Mouse (Mus musculus): ENCODE measurements around the gene Spag9. TPM values are rescaled to one million over a fixed set of nuclear protein-coding genes. Genes with fewer than 3 reads are reported as not detected.

Gene Spag9
- polyA plus RNA-seq, 1 experiment from 2014 or later, result 87.4 TPM

DNA sequence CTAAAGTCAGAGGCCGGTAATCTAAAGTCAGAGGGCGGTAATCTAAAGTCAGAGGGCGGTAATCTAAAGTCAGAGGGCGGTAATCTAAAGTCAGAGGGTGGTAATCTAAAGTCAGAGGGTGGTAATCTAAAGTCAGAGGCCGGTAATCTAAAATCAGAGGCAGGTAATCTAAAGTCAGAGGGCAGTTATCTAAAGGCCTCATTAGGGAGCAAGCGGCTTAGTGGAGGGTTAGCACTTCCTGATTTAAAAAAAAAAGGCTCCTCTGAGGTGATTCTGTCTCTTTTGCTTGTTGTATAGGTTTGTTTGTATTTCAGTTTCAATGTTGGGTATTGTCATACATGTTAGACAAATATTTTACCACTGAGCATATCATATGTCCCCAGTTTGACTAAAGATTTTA is 121.9 kb downstream of the Spag9 start:
- no peak overlapping the region for H3K4me3 ChIP-seq (ENCODE audit: low read depth, low read length)
- H3K27ac ChIP-seq (ENCODE audit: low read length), result no peak overlapping the region
- WGBS, result 94% methylated on average over 6 of the region's 6 CpGs
- ATAC-seq (no peak), DNase-seq (ENCODE audit: low spot score) (no peak)
- no peak overlapping the region for H3K9ac ChIP-seq (replicated peaks; ENCODE audit: low read depth)
- peaks cover 38% of the 10 kb centered on the region for H3K36me3 ChIP-seq (ENCODE audit: insufficient read depth, low read length)
- no peak overlapping the region for H3K4me2 ChIP-seq (replicated peaks; ENCODE audit: low read depth, low read length)
- no peaks in the 10 kb centered on the region for H3K9me3 ChIP-seq (ENCODE audit: low read length)
- TF ChIP-seq EP300 (IDR thresholded peaks at IDR 0.05) (no peak), CTCF (IDR thresholded peaks at IDR 0.05) (no peak)
- no peaks in the 10 kb centered on the region for H3K4me1 ChIP-seq (ENCODE audit: insufficient read depth, low read depth, low read length)
- no peaks in the 10 kb centered on the region for H3K27me3 ChIP-seq (replicated peaks; ENCODE audit: insufficient read depth, low read length)

DNA sequence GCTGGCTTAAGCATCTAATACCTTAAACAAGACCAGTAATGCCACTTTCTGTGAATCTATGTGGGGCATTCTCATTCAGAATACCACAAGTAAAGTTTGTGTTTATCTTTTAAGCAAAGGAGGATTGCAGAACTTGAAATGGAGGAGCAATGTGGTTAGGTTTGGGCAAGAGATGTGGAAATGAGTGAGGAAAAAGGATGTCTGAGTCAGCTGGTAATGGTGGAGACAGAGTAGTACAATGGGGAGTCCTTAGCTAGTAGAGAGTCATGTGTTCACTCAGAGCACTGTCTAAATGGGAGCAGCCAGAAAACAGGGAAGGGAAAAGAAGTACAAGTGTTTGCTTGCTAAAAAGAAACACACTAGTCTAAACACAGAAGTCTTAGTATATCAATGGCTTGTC is 122.7 kb downstream of the Spag9 start:
- no peak overlapping the region for H3K4me3 ChIP-seq (ENCODE audit: low read depth, low read length)
- DNase-seq (ENCODE audit: low spot score), result no peak
- no peaks in the 10 kb centered on the region for H3K4me1 ChIP-seq (ENCODE audit: insufficient read depth, low read depth, low read length)
- no peak overlapping the region for H3K9ac ChIP-seq (replicated peaks; ENCODE audit: low read depth)
- no peak overlapping the region for H3K4me2 ChIP-seq (replicated peaks; ENCODE audit: low read depth, low read length)
- no peaks in the 10 kb centered on the region for H3K27me3 ChIP-seq (replicated peaks; ENCODE audit: insufficient read depth, low read length)
- peaks cover 35% of the 10 kb centered on the region; the same call in 1 of the 2 replicates for H3K36me3 ChIP-seq (ENCODE audit: insufficient read depth, low read length)
- no peaks in the 10 kb centered on the region for H3K9me3 ChIP-seq (ENCODE audit: low read length)
- no peak for TF ChIP-seq CTCF (IDR thresholded peaks at IDR 0.05)
- TF ChIP-seq EP300 (IDR thresholded peaks at IDR 0.05), result no peak
- no peak for ATAC-seq
- no peak overlapping the region for H3K27ac ChIP-seq (ENCODE audit: low read length)

- no peak for DNase-seq (ENCODE audit: low spot score)
- Histone ChIP-seq H3K4me3 (ENCODE audit: low read depth, low read length) (no peak overlapping the region), H3K36me3 (ENCODE audit: insufficient read depth, low read length) (peaks cover 27% of the 10 kb centered on the region; the same call in 1 of the 2 replicates), H3K9ac (replicated peaks; ENCODE audit: low read depth) (no peak overlapping the region), H3K27me3 (replicated peaks; ENCODE audit: insufficient read depth, low read length) (no peaks in the 10 kb centered on the region), H3K9me3 (ENCODE audit: low read length) (no peaks in the 10 kb centered on the region), H3K27ac (ENCODE audit: low read length) (no peak overlapping the region), H3K4me2 (replicated peaks; ENCODE audit: low read depth, low read length) (no peak overlapping the region), H3K4me1 (ENCODE audit: insufficient read depth, low read depth, low read length) (no peaks in the 10 kb centered on the region)
- no peak for ATAC-seq
- TF ChIP-seq CTCF (IDR thresholded peaks at IDR 0.05), result no peak
- no peak for TF ChIP-seq EP300 (IDR thresholded peaks at IDR 0.05)
- 87% methylated on average over 3 of the region's 3 CpGs for WGBS
Measured at GRCm38 (mm10) chr11:94120690-94121089, 124.8 kb downstream of the Spag9 start.

- H3K9ac ChIP-seq (replicated peaks; ENCODE audit: low read depth), result no peak overlapping the region
- H3K27me3 ChIP-seq (replicated peaks; ENCODE audit: insufficient read depth, low read length), result no peaks in the 10 kb centered on the region
- ATAC-seq (no peak), DNase-seq (ENCODE audit: low spot score) (no peak)
- TF ChIP-seq CTCF (IDR thresholded peaks at IDR 0.05), result no peak
- TF ChIP-seq EP300 (IDR thresholded peaks at IDR 0.05), result no peak
- H3K9me3 ChIP-seq (ENCODE audit: low read length), result no peaks in the 10 kb centered on the region
- no peak overlapping the region for H3K27ac ChIP-seq (ENCODE audit: low read length)
- no peaks in the 10 kb centered on the region for H3K4me1 ChIP-seq (ENCODE audit: insufficient read depth, low read depth, low read length)
- no peak overlapping the region for H3K4me2 ChIP-seq (replicated peaks; ENCODE audit: low read depth, low read length)
- 84% methylated on average over 10 of the region's 10 CpGs for WGBS
- H3K4me3 ChIP-seq (ENCODE audit: low read depth, low read length), result no peak overlapping the region
- peaks cover 21% of the 10 kb centered on the region; the same call in 1 of the 2 replicates for H3K36me3 ChIP-seq (ENCODE audit: insufficient read depth, low read length)
Measured at GRCm38 (mm10) chr11:94121501-94121900, 125.6 kb downstream of the Spag9 start.

DNA sequence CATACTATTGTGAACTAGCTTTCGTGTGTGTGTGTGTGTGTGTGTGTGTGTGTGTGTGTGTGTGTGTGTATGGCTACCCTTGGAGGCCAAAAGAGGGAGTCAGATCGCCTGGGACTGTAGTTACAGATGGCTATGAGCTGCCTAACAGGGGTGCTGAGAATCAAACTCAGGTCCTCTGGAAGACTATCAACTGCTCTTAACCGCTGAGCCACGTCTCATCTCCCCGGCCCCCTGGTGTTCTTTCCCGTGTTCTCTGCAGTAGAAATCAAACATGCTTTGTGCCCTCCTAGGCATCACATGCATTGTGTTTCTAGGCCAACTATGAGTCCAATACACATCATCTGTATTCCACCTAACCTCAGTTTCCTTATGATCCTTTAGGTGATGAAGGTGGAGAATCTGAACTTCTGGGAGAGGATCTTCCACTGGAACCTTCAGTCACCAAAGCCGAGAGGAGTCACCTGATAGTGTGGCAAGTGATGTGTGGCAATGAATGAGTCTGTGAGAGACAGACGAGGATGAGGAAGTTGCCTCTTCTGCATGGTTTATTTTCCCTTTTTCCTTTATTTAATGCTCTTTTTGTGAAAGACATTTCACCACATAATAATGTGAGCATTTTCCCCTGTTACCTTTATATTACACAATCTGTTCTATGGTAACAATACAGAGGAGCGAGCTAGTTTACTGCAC is 126.6 kb downstream of the Spag9 start:
- no peak overlapping the region for H3K9ac ChIP-seq (replicated peaks; ENCODE audit: low read depth)
- WGBS, result 89% methylated on average over 9 of the region's 9 CpGs
- H3K27me3 ChIP-seq (replicated peaks; ENCODE audit: insufficient read depth, low read length), result no peaks in the 10 kb centered on the region
- DNase-seq (ENCODE audit: low spot score) (no peak), ATAC-seq (no peak)
- H3K4me2 ChIP-seq (replicated peaks; ENCODE audit: low read depth, low read length), result no peak overlapping the region
- TF ChIP-seq EP300 (IDR thresholded peaks at IDR 0.05) (no peak), CTCF (IDR thresholded peaks at IDR 0.05) (no peak)
- no peaks in the 10 kb centered on the region for H3K9me3 ChIP-seq (ENCODE audit: low read length)
- H3K36me3 ChIP-seq (ENCODE audit: insufficient read depth, low read length), result peaks cover 17% of the 10 kb centered on the region; the same call in 1 of the 2 replicates
- H3K4me1 ChIP-seq (ENCODE audit: insufficient read depth, low read depth, low read length), result no peaks in the 10 kb centered on the region
- no peak overlapping the region for H3K27ac ChIP-seq (ENCODE audit: low read length)
- no peak overlapping the region for H3K4me3 ChIP-seq (ENCODE audit: low read depth, low read length)

GRCm38 (mm10) chr11:94126701-94127100 is 130.8 kb downstream of the Spag9 start:
- H3K27me3 ChIP-seq (replicated peaks; ENCODE audit: insufficient read depth, low read length), result no peaks in the 10 kb centered on the region
- no peak for DNase-seq (ENCODE audit: low spot score)
- no peak overlapping the region for H3K4me3 ChIP-seq (ENCODE audit: low read depth, low read length)
- peaks cover 12% of the 10 kb centered on the region; the same call in 1 of the 2 replicates for H3K36me3 ChIP-seq (ENCODE audit: insufficient read depth, low read length)
- ATAC-seq, result no peak
- H3K27ac ChIP-seq (ENCODE audit: low read length), result no peak overlapping the region
- no peaks in the 10 kb centered on the region for H3K9me3 ChIP-seq (ENCODE audit: low read length)
- no peaks in the 10 kb centered on the region for H3K4me1 ChIP-seq (ENCODE audit: insufficient read depth, low read depth, low read length)
- H3K4me2 ChIP-seq (replicated peaks; ENCODE audit: low read depth, low read length), result no peak overlapping the region
- no peak overlapping the region for H3K9ac ChIP-seq (replicated peaks; ENCODE audit: low read depth)
- 90% methylated on average over 9 of the region's 9 CpGs for WGBS
- TF ChIP-seq EP300 (IDR thresholded peaks at IDR 0.05), result no peak
- TF ChIP-seq CTCF (IDR thresholded peaks at IDR 0.05), result no peak
